Mouse (Mus musculus): ENCODE measurements around the gene Eid3.

The Eid3 gene

DNA sequence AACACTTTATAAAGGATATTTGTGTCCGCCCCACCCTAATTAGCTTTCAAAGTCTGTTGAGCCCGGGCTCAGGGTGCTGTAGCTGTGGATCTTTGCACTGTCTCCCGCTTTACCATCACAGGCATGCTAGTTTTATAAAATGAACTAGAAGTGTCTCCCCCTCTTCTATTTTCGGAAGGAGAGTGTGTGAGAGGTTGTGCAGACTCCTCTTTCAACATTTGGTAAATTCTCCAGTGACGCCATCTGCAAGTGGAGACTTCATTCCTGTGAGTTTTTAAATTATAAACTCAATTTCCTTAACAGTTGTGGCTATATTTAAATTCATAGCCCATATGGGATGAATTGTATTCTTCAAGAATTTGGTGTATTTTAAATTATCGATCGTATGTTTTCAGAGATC is 42.1 kb downstream of the Eid3 start:
- in situ Hi-C loops (cut with MboI, MseI), result loop anchor here (5.0 to 10.0 kb wide), 3 partner anchors 274 to 626 kb away; partner anchors contain the start of gene Aldh1l2

DNA sequence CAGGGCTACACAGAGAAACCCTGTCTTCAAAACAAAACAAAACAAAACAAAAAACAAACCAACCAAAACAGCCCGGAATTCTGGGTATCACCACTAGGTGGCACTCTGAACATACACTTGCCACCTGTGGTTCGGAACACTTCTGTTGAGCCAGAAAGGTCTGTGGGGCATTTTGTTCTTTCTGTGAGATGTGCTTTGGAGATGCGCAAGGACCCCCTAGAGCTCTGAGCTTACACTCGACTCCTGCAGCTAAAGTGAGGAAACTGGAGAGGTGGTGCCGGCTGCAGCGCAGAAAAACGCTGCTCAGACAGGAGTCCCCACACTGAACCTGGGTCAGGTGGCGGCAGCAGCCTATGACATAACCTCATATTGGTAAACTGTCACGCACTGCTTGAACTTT is 43.0 kb downstream of the Eid3 start:
- in situ Hi-C loops (cut with MboI, MseI), result loop anchor here (5.0 to 10.0 kb wide), 3 partner anchors 273 to 625 kb away; partner anchors contain the start of gene Aldh1l2

DNA sequence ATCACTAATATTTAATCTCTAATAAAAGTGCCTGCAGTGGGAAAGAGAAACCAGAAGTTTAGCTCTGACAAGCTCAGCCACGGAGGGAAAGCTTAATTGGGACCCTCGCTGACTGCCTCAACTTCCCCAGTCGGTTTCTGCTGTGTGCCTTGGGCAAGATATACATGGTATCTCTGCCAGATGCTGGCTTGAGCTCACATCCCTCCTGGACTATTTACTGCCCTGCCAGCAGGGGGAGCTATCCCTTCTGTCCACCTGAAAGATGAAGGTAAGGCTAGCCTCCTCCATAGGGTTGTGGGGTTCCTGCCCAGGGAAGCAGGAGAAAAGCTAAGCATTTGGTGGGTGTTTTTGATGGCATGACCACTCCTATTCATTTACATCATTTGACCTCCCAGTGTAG is 43.8 kb downstream of the Eid3 start:
- in situ Hi-C loops (cut with MboI, MseI), result no loop called here

DNA sequence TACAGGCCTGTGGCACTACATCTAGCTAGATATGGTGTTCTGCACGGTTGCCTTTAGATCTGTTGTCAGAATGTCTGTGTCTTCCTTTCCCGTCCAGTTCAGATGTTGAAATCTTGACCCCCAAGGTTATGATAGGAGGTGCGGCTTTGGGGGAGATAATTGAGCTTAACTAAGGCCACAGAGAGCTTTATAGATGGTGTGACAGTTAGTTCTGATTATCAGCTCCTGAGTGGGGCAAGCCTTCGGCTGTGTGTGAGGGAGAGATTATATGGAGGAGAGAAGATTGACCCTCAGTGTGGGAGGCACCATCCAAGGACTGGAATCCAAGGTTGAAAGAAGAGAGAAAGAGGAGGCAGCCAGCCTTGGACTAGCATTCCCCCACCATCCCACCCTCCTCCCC is 46.8 kb downstream of the Eid3 start:
- in situ Hi-C loops (cut with MboI, MseI), result no loop called here

GRCm38 (mm10) chr10:82913772-82914171 is 47.3 kb downstream of the Eid3 start:
- in situ Hi-C loops (cut with MboI, MseI), result no loop called here
